Mouse (Mus musculus) urinary bladder, postnatal 36 days (tissue): ENCODE measurements at regions not wholly inside any gene's neighbourhood (a gene's known extent, or its start where the extent isn't known, plus 50 kb on each side); places are given as distances from the start of the nearest gene placed in this dataset.

ENCODE experiments used
- DNase-seq, 2 experiments: peaks; one replicate each; pipeline ENCODE4 v3.0.0; 2022; ENCODE audit warnings: low spot score in 2 of 2, mixed read lengths in 1 of 2

DNA sequence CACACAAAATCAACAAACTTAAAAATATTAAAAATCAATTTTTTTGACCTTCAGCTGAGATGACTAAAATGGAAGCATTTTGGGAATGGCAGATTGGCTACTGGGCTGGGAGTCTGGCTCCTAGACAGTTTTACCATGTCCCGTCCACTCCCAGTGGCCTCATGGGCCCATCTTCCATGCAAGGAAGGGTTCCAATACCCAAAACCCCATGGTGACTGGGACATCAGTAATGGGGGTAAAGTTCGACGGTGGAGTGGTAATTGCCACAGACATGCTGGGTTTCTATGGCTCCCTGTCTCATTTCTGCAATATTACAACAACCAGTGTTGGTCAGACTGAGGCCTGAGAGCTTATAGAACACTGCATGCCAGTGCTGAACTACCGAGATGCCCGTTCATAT lies 82.2 kb downstream of the Il20rb start:
- DNase-seq = no peak

DNA sequence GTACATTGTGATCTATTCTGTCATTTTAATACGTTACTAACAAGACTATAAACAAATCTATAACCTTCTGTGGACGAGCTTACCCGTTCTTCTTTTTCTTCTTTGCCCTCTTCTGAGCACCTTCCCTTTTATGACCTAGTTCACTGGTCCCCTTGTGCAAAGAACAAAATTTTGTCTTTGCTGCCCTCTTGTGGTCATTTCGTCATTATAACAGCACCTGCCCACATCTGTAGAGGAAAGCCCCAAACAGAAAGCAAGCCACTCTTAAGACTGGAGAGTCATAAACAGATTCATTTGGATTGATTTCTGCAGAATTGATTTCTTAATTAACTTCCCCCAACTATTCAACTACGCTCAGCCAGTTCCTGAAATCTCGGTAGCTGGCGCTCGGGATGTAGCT lies 86.2 kb downstream of the Il20rb start:
- DNase-seq = peak; percentile 6 to 19

DNA sequence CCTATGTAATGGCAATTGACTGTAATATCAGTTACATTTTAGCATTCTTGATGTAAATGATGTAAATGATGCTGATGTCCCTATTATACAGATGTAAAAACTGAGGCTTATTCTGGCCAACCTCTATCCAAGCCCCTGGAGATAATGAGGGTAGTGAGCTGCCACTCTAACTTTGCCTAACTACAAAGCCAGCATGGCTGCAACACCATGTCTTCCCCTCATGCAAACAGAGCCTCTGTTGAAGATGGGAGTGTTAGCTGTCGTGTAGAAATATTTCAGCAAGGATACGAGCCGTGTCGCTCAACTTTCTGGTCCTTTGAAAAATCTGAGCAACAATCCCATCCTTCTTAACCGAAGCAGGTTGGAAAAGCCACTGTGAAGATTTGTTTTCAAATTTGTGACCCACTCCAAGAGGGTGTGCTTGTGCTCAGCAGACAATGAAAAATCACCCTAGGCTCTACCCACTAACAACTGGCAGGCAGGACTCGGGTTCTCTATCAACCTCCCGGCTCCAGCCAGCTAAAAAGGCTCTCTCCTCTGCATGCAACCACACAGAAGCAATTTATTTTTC lies 90.2 kb downstream of the Il20rb start:
- no peak for DNase-seq

DNA sequence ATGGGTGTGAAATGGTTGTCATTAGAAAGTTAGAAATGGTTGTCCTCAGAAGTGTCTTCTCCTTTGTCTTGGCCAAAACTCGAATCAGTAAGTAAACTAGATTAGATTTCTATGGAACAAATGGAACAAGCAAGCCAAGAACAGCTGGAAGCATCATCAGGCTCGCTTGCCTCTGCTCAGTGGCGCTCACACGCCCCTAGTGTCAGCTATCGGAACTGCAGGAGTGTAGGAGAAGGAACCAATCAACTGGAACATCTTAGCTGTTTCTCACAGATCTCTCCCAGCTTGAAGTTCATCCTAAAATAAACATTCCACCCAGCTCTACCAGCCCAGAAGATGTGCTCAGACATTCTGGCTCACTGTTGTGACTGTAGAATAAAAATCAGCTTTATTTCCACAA lies 90.9 kb downstream of the Il20rb start:
- peak; percentile 64 to 70 for DNase-seq

DNA sequence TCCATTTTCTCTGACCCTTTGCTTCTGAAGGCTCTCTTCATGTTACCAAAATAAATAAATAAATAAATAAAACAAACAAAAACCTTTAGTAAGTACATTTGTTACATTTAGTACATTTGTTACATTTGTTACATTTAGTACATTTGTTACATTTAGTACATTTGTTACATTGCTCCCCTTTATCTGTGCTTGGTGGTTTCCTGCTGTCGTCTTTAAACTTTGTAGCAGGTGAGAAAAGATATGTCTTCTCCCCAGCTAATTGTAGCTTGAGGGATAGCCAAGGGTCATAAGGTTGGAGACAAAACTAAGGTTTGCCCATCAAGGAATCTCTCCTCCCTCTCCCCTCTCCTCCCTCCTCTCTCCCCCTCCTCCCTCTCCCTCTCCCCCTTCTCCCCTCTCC lies 92.0 kb downstream of the Il20rb start:
- no peak for DNase-seq

DNA sequence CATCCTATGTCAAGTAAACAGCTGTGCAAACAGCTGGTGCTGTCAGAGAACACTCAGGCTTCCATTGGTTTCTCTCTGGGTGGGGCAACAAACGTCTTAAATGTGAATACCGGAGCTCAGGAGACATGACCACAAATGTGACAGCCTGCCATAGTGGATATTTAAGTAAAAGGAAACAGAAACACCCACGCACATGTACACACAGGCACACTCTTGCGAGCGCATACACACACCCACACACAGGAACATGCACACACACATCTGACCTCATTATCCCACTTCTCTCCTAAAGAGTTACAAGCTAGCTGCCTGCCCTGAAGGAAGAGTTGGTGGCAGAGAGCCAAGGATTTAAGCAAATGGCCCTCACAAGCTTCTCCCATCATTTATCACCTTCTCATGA lies 92.4 kb downstream of the Il20rb start:
- no peak for DNase-seq

DNA sequence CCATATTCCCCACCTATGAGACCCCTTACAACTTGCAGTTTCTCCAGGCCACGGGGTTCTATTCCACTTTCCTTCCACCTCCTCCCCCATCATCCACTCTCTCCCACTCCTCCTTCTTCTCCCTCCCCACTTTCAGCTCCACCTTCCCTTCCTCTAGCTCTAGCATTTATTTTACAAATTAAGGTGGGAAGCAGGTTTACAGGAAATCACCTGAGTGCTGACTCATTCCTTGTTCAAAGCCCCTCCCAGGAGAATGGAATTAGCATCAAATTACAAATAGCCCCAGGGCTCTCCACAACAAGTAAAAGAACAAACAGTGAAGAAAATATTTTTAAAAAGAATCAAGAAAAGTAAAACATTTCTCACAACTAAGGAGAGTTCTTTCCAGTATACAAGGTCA lies 94.3 kb downstream of the Il20rb start:
- DNase-seq = no peak

DNA sequence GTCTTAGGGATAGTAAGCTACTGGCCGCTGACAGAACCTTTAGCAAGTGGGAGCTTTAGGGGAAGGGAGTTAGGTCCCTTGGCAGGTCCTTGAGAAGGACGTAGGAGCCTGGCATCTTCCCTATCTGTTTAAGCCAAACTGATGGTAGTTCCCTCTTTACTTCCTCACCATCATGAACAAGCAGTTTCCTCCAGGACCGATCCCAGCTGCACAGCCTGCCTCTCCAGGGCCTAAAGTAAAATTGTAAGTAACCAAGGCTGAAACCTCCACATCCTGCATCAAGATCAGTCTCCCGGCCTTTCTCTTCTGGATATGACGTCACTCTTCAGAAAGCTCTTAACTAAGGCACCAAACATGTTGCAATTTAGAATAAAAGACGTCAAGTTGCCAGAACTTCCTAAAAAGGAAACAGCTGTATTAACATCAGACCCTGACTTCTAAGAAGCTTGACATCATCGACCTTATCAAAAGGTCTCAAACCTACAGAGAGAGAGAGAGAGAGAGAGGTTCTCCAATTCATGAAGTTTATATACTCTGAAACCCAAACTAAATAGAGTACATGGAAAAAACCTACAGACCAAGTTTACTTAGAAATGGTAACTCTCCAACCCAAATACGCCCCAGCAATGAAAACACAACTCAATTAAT lies 94.9 kb downstream of the Il20rb start:
- DNase-seq = no peak

DNA sequence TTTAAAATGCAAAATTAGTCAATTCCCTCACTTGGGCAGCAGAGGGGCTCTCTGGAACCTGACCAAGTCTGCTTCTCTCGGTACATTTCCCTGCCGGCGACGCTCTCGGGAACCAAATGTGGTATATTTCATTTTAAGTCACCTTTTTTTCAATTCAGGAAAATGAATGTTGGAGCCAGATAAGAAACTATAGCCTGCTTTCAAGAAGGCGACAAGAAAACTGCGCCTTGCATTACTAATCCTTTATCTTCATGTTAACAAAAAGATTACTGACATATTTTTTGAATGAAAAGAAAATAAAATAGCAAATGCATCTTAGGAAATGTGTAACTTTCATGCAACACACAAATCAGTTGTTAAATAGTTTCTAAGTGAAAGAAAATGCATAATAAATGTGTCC lies 98.2 kb downstream of the Il20rb start:
- DNase-seq = no peak

DNA sequence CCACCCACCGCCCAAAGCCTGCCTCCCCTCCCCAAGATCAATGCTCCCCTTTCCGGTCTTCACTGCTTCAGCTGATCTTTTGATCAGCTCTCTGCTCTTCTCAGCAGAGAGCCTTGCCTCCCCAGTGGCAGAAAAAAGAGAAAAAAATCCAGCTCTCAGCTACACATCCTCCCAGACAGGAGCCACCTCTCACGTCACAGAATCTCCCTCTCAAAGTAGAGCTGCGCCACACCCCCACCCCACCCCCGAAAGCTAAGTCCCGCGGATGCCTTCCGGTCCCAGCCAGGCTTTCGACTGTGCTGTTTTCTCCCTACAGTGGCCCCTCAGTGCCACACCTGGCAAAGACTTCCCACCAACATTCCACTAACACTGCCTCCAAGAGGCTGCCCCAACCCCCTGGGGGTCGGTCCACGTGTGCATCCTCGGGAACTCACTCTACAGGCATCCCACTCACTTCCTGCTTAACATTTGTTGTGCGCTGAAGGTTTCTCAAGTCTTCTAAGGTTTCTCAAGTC lies 99.4 kb downstream of the Il20rb start:
- no peak for DNase-seq

DNA sequence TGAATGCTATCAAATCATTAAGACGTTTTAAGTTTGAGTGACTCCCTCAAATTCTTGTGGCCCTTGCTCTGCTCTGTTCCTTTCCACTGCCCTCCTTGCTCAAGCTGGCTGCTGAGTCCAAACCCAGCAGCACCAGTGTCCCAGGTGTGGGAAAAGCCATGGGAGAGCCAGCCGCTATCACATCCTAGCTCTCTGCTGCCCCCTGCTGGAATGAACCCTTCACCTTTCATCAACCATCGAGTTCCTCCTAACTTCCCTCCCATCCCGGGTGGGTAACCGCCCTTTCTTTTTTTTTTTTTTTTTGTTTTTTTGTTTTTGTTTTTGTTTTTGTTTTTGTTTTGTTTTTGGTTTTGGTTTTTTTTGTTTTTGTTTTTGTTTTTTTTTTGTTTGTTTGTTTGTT lies 104.1 kb downstream of the Il20rb start:
- peak; percentile 62 to 76 for DNase-seq

DNA sequence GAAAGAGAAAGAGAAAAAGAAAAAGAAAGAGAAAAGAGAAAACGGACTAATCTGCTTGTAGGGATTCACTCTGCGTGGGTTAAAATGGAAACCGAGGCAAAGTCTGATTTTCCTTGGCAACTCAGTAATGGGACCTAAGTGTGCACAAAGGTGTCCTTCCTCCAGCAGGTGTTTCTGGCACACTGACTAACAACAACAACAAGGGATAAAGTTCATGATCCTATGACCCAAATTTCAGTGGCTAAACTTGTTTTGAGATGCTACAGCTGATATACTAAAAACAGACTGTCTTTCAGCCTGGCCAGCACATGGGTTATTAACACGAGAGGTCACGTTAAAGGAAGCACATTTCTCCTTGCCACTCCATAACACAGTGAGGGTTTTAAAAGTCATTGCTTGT lies 116.7 kb downstream of the Il20rb start:
- DNase-seq = no peak

DNA sequence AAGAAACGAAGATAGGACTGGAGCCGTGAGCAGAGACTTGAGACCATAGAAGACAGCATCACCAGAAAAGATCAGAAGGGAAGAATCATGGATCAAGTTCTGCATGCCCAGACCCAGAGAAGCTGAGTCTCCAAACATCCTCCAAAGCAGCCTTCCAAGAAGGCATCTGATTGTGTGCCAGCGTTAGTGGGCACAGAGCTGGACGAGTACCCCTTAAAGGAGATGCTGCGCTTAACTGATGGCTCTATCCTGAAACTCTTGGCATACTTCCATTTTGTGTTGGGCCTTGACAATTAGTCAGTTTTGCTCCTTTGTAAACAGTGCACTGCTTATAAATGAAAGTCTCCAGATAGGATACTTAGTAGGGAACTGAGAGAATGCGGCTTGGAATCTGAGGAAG lies 119.8 kb downstream of the Il20rb start:
- no peak for DNase-seq

DNA sequence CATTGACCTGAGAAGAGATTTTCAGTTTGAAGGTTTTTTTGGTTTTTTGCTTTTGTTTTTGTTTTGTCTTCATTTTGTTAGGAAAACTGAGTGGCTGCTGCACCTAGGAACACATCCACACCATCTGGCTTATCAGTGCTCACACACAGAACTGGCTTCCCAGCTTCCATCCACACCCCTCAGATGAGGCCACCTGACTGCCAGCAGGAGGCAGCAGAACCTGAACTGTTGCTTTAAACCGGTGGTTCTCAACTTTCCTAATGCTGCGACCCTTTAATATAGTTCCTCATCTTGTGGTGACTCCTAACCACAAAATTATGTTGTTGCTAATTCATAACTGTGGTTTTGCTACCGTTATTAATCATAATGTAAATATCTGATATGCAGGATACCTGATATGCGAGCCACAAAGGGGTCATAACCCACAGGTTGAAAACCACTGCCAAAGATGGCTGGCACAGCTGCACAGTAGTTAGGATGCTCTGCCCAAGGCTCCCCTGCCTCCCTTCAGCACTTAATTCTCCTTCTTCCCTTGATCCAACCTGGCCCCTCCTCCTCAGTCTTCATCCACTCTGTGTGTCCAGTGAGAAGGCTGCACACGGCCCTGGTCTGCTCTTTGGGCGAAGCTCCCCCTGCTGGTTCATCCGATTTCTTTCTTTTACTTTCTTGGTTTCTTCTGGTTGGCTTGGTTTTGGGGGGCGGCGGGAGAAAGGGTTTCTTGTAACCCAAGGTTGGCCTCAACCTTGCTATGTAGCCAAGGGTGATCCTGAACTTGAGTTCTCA lies 126.5 kb downstream of the Il20rb start:
- DNase-seq = peak in 1 of 2 experiments; percentile 5

DNA sequence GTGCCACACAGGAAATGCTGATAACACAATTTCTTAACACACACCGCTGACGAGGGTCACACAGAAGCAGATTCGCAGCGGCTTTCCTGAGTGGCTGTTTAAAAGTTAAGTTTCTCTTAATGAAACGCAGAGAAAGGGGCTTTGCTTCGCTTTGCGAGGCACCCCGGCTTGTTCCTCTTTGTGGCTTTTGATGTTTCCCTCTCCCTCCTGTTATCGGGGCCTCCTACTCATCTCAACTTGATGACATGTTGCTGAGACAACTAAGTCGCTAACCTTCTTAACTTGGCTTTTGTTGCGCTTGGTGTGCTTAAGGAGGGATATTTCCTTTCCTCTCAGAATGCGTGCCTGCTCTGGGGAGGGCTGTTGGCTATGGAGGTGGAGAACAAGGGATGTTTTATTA lies 129.0 kb downstream of the Il20rb start:
- DNase-seq = no peak

DNA sequence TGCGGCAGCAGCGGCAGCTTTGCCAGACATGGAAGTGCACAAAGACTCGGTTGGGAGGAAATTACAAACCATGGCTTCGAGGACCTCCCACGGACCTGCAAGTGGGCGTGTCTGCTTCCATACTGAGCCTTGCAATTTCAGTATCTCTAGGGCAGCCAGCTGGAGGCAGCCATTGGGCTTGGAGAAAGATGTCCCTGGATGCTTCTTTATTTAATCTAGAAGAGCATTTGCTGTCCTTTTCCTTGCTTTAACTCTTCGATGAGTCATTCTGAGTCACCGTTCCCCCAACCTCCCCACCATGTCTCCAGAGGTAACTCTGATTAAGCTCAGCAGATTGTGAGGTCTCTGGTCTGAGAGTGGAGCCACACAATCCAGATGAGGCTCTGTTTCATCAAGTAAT lies 145.8 kb downstream of the Il20rb start:
- no peak for DNase-seq

DNA sequence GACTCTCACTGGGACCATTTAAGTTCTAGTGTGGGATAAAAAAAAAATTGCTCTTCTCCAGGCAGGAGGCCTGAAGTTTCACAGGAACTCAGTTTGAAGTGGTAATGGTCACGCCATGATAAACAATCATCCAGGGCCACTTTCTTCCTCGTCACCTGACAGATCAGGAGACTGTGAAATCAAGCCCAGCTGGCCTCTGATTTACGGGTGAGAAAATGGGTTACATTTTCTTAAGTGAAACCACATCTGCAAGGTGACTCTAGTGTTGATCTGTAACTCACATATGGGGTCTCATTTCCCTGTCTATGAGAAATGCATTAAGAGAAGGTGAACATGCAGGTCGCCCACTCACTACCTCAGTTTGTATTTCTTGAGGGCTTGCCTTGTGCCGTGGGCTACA lies 178.8 kb downstream of the Il20rb start:
- DNase-seq = no peak

DNA sequence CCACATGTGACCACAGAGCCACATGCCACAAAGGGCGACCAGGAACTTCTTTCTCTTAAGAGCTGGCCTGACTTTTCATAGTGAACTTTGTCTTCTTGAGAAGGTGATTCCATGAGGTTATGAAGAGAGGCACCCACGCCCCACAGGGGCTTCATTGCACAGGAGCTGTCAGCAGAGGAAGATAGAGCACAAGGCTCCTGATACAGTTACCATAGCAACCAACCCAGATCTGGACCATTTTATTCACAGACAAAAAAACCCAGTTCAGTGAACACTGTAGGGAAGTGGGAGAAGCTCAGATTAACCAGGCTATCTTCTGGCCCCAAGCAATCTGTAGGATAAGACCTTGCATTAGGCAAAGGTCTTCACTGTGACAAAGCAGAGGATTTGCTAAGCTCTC lies 179.2 kb downstream of the Il20rb start:
- DNase-seq = no peak

DNA sequence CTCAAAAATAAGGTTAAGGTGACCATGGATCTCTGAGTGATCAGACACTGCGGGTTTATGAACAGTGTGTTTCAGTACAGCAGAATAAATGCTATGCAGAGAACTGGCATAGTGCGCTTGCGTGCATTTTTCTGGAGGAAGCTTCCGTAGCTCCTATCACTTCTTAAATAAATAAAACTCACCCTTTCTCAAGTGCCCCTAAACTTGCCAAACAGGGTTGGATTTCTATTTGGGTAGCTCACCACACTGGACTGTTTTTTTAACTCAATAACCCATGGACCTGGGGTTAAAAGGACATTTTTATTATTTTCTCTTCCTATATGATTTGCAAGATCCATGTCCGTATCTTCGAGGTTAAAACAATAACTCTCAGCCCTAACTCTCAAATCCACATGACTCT lies 182.8 kb downstream of the Il20rb start:
- no peak for DNase-seq

DNA sequence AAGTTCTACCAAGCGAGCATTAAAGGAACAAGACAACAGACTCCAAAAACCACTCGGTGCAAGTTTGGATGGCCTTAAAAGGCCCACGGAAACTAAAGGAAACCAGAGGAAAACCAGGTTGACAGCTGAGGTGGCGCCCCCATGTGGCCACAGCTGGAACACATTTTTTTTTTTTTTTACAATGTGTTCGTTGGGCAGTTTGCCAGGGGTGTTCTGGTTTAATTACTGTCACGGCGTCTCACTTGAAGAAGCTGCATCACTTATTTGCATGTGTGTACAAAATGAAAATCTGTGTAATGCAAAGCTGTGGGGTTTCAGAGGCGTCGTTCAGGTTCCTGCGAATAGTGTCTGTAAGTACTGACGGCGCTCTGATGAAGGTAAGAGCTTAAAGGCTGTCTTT lies 185.0 kb downstream of the Il20rb start:
- DNase-seq = no peak

DNA sequence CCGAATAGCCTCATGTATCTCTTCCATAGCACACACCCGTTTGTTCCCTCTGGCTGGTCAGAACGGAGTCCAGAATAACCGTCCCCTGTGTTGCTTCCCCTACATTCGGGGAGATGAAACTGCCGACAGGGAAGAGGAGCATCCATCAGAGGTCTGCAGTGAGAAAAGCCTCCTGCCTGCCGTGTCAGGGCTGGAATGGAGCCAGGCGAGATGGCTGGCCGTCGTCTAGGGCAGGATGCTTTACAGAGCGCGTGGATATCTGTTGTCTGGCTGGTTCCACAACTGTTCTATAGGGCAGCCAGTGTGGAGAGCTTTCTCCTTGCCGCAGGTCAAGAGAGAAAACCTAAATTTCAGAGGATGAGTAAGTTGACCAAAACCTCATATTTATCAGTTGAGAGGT lies 209.2 kb downstream of the Il20rb start:
- DNase-seq = no peak

DNA sequence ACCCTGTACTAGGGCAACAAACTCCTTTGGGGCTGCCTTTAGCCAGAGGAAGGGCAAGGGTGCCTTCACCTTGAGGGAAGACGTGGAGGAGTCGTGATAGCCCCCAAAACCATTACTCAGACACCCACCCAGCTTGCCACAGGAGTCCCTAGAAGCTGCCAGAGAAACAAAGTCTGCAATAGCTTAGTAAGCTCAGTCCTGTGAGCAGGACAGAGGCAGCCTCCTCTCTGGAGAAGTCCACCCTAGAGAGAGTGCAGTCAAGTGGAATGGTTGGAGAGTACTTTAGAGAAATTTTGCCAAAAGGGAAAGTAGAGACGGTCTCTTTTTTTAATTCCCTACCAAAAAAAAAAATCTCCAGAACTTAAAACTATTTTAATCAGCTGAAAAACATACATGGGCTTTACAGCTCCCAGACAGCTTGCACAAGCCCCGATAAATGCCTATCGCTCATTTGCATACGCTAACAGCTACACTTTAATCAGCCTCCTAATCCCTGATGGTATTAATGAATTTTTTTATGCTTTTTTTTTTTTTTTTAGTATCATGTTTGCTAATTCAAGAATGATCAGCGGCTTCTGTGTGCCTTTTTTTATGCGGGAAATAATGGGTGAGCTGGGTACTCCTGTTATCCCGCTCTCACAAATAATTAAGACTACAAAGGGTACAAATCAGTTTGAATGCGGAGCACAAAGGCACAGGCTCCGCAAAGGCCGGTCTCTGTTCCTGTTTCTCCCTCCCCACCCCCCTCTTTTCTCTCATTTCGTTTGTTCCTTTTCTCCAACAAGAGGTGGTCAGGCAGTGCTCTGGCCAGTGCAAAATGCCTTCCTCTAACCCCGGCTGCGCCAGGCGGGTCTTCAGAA lies 219.8 kb downstream of the Il20rb start:
- no peak for DNase-seq
